Mouse (Mus musculus): Measurements from ENCODE around the gene Safb2. TPM values are rescaled to one million over a fixed set of nuclear protein-coding genes. Genes with fewer than 3 reads are reported as not detected.

The Safb2 gene
- polyA plus RNA-seq, 1 experiment from 2014 or later: 59.9 TPM

DNA sequence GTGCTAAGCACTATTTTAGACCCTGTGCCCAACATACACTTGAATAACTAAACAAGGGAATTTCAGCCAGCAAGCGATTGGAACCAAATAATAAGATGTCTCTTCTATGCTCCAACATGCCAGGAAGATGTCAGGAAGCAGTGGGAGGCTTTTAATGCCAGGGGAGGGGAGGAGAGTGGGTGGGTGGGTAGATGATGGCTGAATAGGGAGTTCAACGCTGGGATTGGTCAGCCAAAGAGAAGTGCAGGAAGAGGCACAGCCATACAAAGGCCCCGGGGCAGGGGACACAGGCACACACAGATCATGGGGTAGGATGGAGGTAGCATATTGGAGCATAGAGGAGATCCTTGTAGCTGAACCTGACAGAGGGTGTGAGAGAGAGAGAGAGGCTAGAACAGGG is 47.5 kb downstream of the Safb2 start:
- H3K36me3 ChIP-seq (ENCODE audit: control insufficient read depth, insufficient read depth, low read length): no peaks in the 10 kb centered on the region
- no peak overlapping the region for H3K4me3 ChIP-seq (ENCODE audit: low read depth, low read length)
- peak; percentile 45 for DNase-seq (ENCODE audit: low spot score)
- H3K9me3 ChIP-seq (ENCODE audit: control insufficient read depth, low read length): no peaks in the 10 kb centered on the region
- H3K27me3 ChIP-seq (replicated peaks; ENCODE audit: control insufficient read depth, insufficient read depth, low read length): no peaks in the 10 kb centered on the region
- ATAC-seq (replicated peaks; ENCODE audit: low FRiP score, low TSS enrichment, low read depth): no peak
- H3K27ac ChIP-seq (ENCODE audit: low read depth): no peak overlapping the region
- H3K4me1 ChIP-seq (replicated peaks; ENCODE audit: control insufficient read depth, insufficient read depth, low read length): no peaks in the 10 kb centered on the region
- H3K4me2 ChIP-seq (ENCODE audit: low read length): no peak overlapping the region
- no peak overlapping the region for H3K9ac ChIP-seq (ENCODE audit: low read length)
- WGBS: 80% methylated on average over 3 of the region's 3 CpGs

- no peak overlapping the region for H3K4me2 ChIP-seq (ENCODE audit: low read length)
- H3K27me3 ChIP-seq (replicated peaks; ENCODE audit: control insufficient read depth, insufficient read depth, low read length): no peaks in the 10 kb centered on the region
- H3K9me3 ChIP-seq (ENCODE audit: control insufficient read depth, low read length): no peaks in the 10 kb centered on the region
- no peaks in the 10 kb centered on the region for H3K36me3 ChIP-seq (ENCODE audit: control insufficient read depth, insufficient read depth, low read length)
- peak; percentile 13 for DNase-seq (ENCODE audit: low spot score)
- WGBS: 67% methylated on average over 14 of the region's 14 CpGs
- no peak overlapping the region for H3K27ac ChIP-seq (ENCODE audit: low read depth)
- H3K4me3 ChIP-seq (ENCODE audit: low read depth, low read length): no peak overlapping the region
- H3K9ac ChIP-seq (ENCODE audit: low read length): no peak overlapping the region
- no peaks in the 10 kb centered on the region for H3K4me1 ChIP-seq (replicated peaks; ENCODE audit: control insufficient read depth, insufficient read depth, low read length)
- ATAC-seq (replicated peaks; ENCODE audit: low FRiP score, low TSS enrichment, low read depth): no peak
Measured at GRCm38 (mm10) chr17:56536192-56536591, 48.2 kb downstream of the Safb2 start.

- DNase-seq (ENCODE audit: low spot score): no peak
- Histone ChIP-seq H3K4me2 (ENCODE audit: low read length) (no peak overlapping the region), H3K4me3 (ENCODE audit: low read depth, low read length) (no peak overlapping the region), H3K36me3 (ENCODE audit: control insufficient read depth, insufficient read depth, low read length) (no peaks in the 10 kb centered on the region), H3K9me3 (ENCODE audit: control insufficient read depth, low read length) (no peaks in the 10 kb centered on the region), H3K9ac (ENCODE audit: low read length) (no peak overlapping the region), H3K27me3 (replicated peaks; ENCODE audit: control insufficient read depth, insufficient read depth, low read length) (no peaks in the 10 kb centered on the region), H3K4me1 (replicated peaks; ENCODE audit: control insufficient read depth, insufficient read depth, low read length) (no peaks in the 10 kb centered on the region), H3K27ac (ENCODE audit: low read depth) (no peak overlapping the region)
- no peak for ATAC-seq (replicated peaks; ENCODE audit: low FRiP score, low TSS enrichment, low read depth)
- 58% methylated on average over 4 of the region's 4 CpGs for WGBS
Measured at GRCm38 (mm10) chr17:56524943-56525342, 59.4 kb downstream of the Safb2 start.

- Histone ChIP-seq H3K27ac (ENCODE audit: low read depth) (no peak overlapping the region), H3K4me3 (ENCODE audit: low read depth, low read length) (no peak overlapping the region), H3K4me1 (replicated peaks; ENCODE audit: control insufficient read depth, insufficient read depth, low read length) (no peaks in the 10 kb centered on the region), H3K36me3 (ENCODE audit: control insufficient read depth, insufficient read depth, low read length) (no peaks in the 10 kb centered on the region), H3K9me3 (ENCODE audit: control insufficient read depth, low read length) (no peaks in the 10 kb centered on the region), H3K27me3 (replicated peaks; ENCODE audit: control insufficient read depth, insufficient read depth, low read length) (no peaks in the 10 kb centered on the region), H3K4me2 (ENCODE audit: low read length) (no peak overlapping the region), H3K9ac (ENCODE audit: low read length) (no peak overlapping the region)
- WGBS: 67% methylated on average over 1 of the region's 1 CpGs
- DNase-seq (ENCODE audit: low spot score): peak; percentile 20
- ATAC-seq (replicated peaks; ENCODE audit: low FRiP score, low TSS enrichment, low read depth): no peak
Measured at GRCm38 (mm10) chr17:56522744-56523143, 61.6 kb downstream of the Safb2 start.

DNA sequence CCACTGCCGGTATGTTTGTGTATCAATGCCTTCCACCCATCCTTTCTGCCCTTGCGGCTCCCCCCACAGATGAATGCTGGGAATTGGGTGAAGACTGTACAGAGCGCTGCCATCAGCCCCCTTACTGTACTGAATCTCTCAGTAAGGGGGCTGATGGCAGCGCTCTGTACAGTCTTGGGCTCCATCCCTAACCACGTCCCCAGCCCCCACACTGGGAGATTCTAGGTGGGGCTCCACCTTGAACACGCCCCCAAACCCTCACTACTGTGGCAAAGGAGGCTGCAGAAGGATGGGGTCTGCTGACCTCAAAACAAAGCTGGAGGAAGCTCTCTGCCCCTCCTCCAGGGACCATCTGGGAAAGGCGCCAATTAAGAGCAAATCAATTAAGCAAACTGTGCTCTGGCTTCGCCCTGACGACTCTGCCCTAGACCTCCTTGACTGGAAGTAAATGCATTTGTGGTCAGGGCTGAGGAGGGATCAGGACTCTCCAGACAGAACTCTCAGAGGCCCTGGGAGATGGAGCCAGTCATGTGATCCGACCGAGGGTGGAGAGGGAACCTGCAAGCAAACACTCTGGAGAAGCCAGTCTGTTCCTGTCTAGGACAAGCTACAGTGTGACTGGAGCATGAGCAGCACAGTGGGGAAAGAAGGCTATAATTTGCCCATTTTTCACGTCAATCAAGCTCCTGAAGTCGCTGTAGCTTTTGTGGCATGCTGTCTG is 68.5 kb downstream of the Safb2 start:
- WGBS: 14% methylated on average over 13 of the region's 13 CpGs
- Histone ChIP-seq H3K9ac (ENCODE audit: low read length) (no peak overlapping the region), H3K27me3 (replicated peaks; ENCODE audit: control insufficient read depth, insufficient read depth, low read length) (peaks cover 38% of the 10 kb centered on the region), H3K9me3 (ENCODE audit: control insufficient read depth, low read length) (no peaks in the 10 kb centered on the region), H3K4me2 (ENCODE audit: low read length) (peak overlapping the region; percentile 7; the same call in 1 of the 2 replicates), H3K4me1 (replicated peaks; ENCODE audit: control insufficient read depth, insufficient read depth, low read length) (peaks cover 6% of the 10 kb centered on the region; the same call in 1 of the 2 replicates), H3K4me3 (ENCODE audit: low read depth, low read length) (no peak overlapping the region), H3K27ac (ENCODE audit: low read depth) (no peak overlapping the region), H3K36me3 (ENCODE audit: control insufficient read depth, insufficient read depth, low read length) (no peaks in the 10 kb centered on the region)
- ATAC-seq (replicated peaks; ENCODE audit: low FRiP score, low TSS enrichment, low read depth) (peak; percentile 56), DNase-seq (ENCODE audit: low spot score) (peak; percentile 53)

DNA sequence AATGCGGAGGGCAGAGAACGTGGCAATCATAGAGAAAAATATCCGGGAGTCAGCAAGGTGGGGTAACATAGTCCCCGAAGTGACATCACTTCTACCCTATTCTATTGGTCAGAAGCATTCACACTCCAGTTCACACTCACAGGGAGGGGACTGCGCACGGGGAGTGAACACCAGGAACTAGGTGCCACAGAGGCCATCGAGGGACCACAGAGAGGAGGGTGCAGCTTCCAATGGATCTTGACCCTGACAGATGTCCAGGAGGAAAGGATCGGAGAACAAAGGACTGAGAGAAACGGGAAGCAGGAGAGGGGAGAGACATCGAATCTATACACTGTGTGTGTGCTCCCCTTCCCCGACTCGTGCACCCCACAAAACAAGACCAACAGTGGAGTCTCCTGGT is 69.5 kb downstream of the Safb2 start:
- Histone ChIP-seq H3K9me3 (ENCODE audit: control insufficient read depth, low read length) (no peaks in the 10 kb centered on the region), H3K27ac (ENCODE audit: low read depth) (no peak overlapping the region), H3K27me3 (replicated peaks; ENCODE audit: control insufficient read depth, insufficient read depth, low read length) (peaks cover 48% of the 10 kb centered on the region), H3K4me1 (replicated peaks; ENCODE audit: control insufficient read depth, insufficient read depth, low read length) (peaks cover 6% of the 10 kb centered on the region; the same call in 1 of the 2 replicates), H3K36me3 (ENCODE audit: control insufficient read depth, insufficient read depth, low read length) (no peaks in the 10 kb centered on the region), H3K4me3 (ENCODE audit: low read depth, low read length) (no peak overlapping the region), H3K4me2 (ENCODE audit: low read length) (no peak overlapping the region), H3K9ac (ENCODE audit: low read length) (no peak overlapping the region)
- ATAC-seq (replicated peaks; ENCODE audit: low FRiP score, low TSS enrichment, low read depth) (no peak), DNase-seq (ENCODE audit: low spot score) (no peak)
- 61% methylated on average over 12 of the region's 12 CpGs for WGBS

- H3K27me3 ChIP-seq (replicated peaks; ENCODE audit: control insufficient read depth, insufficient read depth, low read length): peaks cover 54% of the 10 kb centered on the region
Measured at GRCm38 (mm10) chr17:56514330-56514729, 70.1 kb downstream of the Safb2 start.

DNA sequence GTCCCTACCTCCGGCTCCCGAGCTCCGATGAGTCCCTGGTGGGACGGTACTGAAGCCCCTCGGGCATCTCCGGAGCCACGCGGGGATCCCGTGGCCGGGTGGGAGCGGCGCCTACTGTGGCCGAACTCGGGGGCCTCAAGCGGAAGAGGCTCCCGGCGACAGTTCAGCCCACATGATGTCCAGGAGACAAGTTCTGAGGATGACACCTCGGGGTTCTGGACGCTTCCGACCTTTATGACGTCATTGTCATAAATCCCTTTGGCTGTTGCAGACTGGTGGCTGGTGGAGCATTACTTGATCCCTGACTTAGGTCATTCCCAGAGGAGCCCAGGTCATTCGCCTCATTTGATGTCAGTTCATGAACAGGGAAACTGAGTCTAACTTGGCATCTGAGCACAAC is 72.1 kb downstream of the Safb2 start, which contains the start of gene Znrf4:
Gene Znrf4 (minus strand): TSS at position 122 of the 400 bp plus-strand sequence.
- Histone ChIP-seq H3K4me2 (ENCODE audit: low read length) (peak within 1 kb of the TSS; percentile 40), H3K9ac (ENCODE audit: low read length) (0 out of 2 replicates have a peak within 1 kb of the TSS, but pooled peaks have one; percentile 20), H3K9me3 (ENCODE audit: control insufficient read depth, low read length) (no peaks in the 10 kb centered on the region), H3K36me3 (ENCODE audit: control insufficient read depth, insufficient read depth, low read length) (no peaks in the 10 kb centered on the region), H3K4me3 (ENCODE audit: low read depth, low read length) (peak within 1 kb of the TSS; percentile 24), H3K4me1 (replicated peaks; ENCODE audit: control insufficient read depth, insufficient read depth, low read length) (peaks cover 6% of the 10 kb centered on the region; the same call in 1 of the 2 replicates), H3K27ac (ENCODE audit: low read depth) (no peak within 1 kb of the TSS), H3K27me3 (replicated peaks; ENCODE audit: control insufficient read depth, insufficient read depth, low read length) (peaks cover 65% of the 10 kb centered on the region)
- DNase-seq (ENCODE audit: low spot score) (no peak), ATAC-seq (replicated peaks; ENCODE audit: low FRiP score, low TSS enrichment, low read depth) (no peak)
- 53% methylated on average over 22 of the region's 22 CpGs for WGBS

More at GRCm38 (mm10) chr17:56514330-56514729, 70.1 kb downstream of the Safb2 start:
- Histone ChIP-seq H3K9ac (ENCODE audit: low read length) (no peak overlapping the region), H3K36me3 (ENCODE audit: control insufficient read depth, insufficient read depth, low read length) (no peaks in the 10 kb centered on the region), H3K4me2 (ENCODE audit: low read length) (no peak overlapping the region), H3K27ac (ENCODE audit: low read depth) (no peak overlapping the region), H3K4me1 (replicated peaks; ENCODE audit: control insufficient read depth, insufficient read depth, low read length) (peaks cover 6% of the 10 kb centered on the region; the same call in 1 of the 2 replicates), H3K4me3 (ENCODE audit: low read depth, low read length) (no peak overlapping the region), H3K9me3 (ENCODE audit: control insufficient read depth, low read length) (no peaks in the 10 kb centered on the region)
- ATAC-seq (replicated peaks; ENCODE audit: low FRiP score, low TSS enrichment, low read depth) (no peak), DNase-seq (ENCODE audit: low spot score) (no peak)

DNA sequence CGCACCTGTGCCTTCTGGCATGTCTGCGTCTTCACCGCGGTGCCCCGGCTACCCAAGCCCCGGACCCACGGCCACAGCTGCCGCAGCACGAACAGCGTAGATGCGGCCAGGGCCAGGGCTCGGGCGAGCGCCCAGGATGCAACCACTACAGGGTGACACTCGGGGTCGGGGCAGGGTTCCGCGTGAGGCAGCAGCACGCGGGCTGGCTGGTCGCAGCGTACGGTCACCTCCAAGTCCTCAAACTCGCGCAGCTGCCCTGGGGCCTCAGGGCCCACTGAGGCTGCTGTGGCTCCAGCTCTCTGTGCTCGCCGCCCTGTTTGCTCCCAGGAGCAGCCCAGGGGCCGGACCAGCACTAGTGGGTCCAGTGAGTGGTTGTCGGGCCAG is 72.7 kb downstream of the Safb2 start:
- peaks cover 9% of the 10 kb centered on the region; the same call in 1 of the 2 replicates for H3K4me1 ChIP-seq (replicated peaks; ENCODE audit: control insufficient read depth, insufficient read depth, low read length)
- WGBS: 25% methylated on average over 29 of the region's 29 CpGs

More for the DNA sequence above, 72.7 kb downstream of the Safb2 start:
- H3K9me3 ChIP-seq (ENCODE audit: control insufficient read depth, low read length): no peaks in the 10 kb centered on the region
- ATAC-seq (replicated peaks; ENCODE audit: low FRiP score, low TSS enrichment, low read depth): no peak
- peaks cover 65% of the 10 kb centered on the region for H3K27me3 ChIP-seq (replicated peaks; ENCODE audit: control insufficient read depth, insufficient read depth, low read length)
- no peak overlapping the region for H3K27ac ChIP-seq (ENCODE audit: low read depth)
- no peaks in the 10 kb centered on the region for H3K36me3 ChIP-seq (ENCODE audit: control insufficient read depth, insufficient read depth, low read length)
- no peak for DNase-seq (ENCODE audit: low spot score)
- H3K9ac ChIP-seq (ENCODE audit: low read length): 0 out of 2 replicates have a peak overlapping the region, but pooled peaks have one; percentile 20
- H3K4me3 ChIP-seq (ENCODE audit: low read depth, low read length): peak overlapping the region; percentile 24
- peak overlapping the region; percentile 40 for H3K4me2 ChIP-seq (ENCODE audit: low read length)
